Mouse (Mus musculus): Measurements from ENCODE around the gene Hoxa4.

Hoxa4 gene

GRCm38 (mm10) chr6:52228475-52229465 is 37.2 kb upstream of the Hoxa4 start:
- DNase-seq (ENCODE audit: low spot score) = no peak

GRCm38 (mm10) chr6:52227470-52228222 is 36.1 kb upstream of the Hoxa4 start:
- DNase-seq (ENCODE audit: low spot score) = no peak

- DNase-seq (ENCODE audit: low spot score) = no peak
These were observed 35.2 kb upstream of the Hoxa4 start for GRCm38 (mm10) chr6:52226569-52227257.

- no peak for DNase-seq (ENCODE audit: low spot score)
These were observed 34.3 kb upstream of the Hoxa4 start for GRCm38 (mm10) chr6:52225612-52226568.

- no peak for DNase-seq (ENCODE audit: low spot score)
These were observed 33.5 kb upstream of the Hoxa4 start for GRCm38 (mm10) chr6:52224895-52225611.

GRCm38 (mm10) chr6:52223939-52224760 is 32.6 kb upstream of the Hoxa4 start:
- DNase-seq (ENCODE audit: low spot score) = no peak

- no peak for DNase-seq (ENCODE audit: low spot score)
These were observed 31.2 kb upstream of the Hoxa4 start for GRCm38 (mm10) chr6:52222729-52223128.

GRCm38 (mm10) chr6:52221993-52222685 is 30.6 kb upstream of the Hoxa4 start:
- no peak for DNase-seq (ENCODE audit: low spot score)

GRCm38 (mm10) chr6:52221337-52221992 is 29.9 kb upstream of the Hoxa4 start, which contains the start of gene Hoxa7:
TSS of gene Hoxa7 (minus strand) at chr6:52221854.
- peak; percentile 84 for DNase-seq (ENCODE audit: low spot score)

GRCm38 (mm10) chr6:52220865-52221310 is 29.3 kb upstream of the Hoxa4 start:
- no peak for DNase-seq (ENCODE audit: low spot score)

- no peak for DNase-seq (ENCODE audit: low spot score)
These were observed 28.7 kb upstream of the Hoxa4 start for GRCm38 (mm10) chr6:52220003-52220864.

GRCm38 (mm10) chr6:52219234-52219942 is 27.8 kb upstream of the Hoxa4 start:
- DNase-seq (ENCODE audit: low spot score) = no peak

- no peak for DNase-seq (ENCODE audit: low spot score)
These were observed 27.2 kb upstream of the Hoxa4 start for GRCm38 (mm10) chr6:52218643-52219215.

GRCm38 (mm10) chr6:52217895-52218642 is 26.5 kb upstream of the Hoxa4 start:
- DNase-seq (ENCODE audit: low spot score) = no peak

GRCm38 (mm10) chr6:52217459-52217768 is 25.9 kb upstream of the Hoxa4 start:
- DNase-seq (ENCODE audit: low spot score) = peak; percentile 43

Measured in lung, postnatal 25 days (tissue).